Mouse (Mus musculus): ENCODE data around the gene Ceacam16. TPM values are rescaled to one million over a fixed set of nuclear protein-coding genes. Genes with fewer than 3 reads are reported as not detected.

Ceacam16 gene
- polyA plus RNA-seq, 1 experiment from 2014 or later = not detected

Other genes starting within 250 kb of the Ceacam16 start
- gene Relb, start 231.9 kb downstream of the Ceacam16 start, polyA plus RNA-seq (2014; fragmentation: Nextera tagmentation; extraction: Ambion mirVana) = 9.4 and 9.5 TPM in 2 replicates
- gene Clptm1, start 196.3 kb downstream of the Ceacam16 start, polyA plus RNA-seq (2014; fragmentation: Nextera tagmentation; extraction: Ambion mirVana) = 75.2 and 84.6 TPM in 2 replicates
- 11.5 and 13.7 TPM in 2 replicates for gene Apoc2, start 183.4 kb downstream of the Ceacam16 start, polyA plus RNA-seq (2014; fragmentation: Nextera tagmentation; extraction: Ambion mirVana)
- not detected in 2 replicates for gene Gm44805, start 179.9 kb downstream of the Ceacam16 start, polyA plus RNA-seq (2014; fragmentation: Nextera tagmentation; extraction: Ambion mirVana)
- gene Apoc4, start 179.8 kb downstream of the Ceacam16 start, polyA plus RNA-seq (2014; fragmentation: Nextera tagmentation; extraction: Ambion mirVana) = 0.17 TPM in 1 of 2 replicates, not detected in the other
- 8.3 and 9.1 TPM in 2 replicates for gene Apoc1, start 168.6 kb downstream of the Ceacam16 start, polyA plus RNA-seq (2014; fragmentation: Nextera tagmentation; extraction: Ambion mirVana)
- gene Apoe, start 162.1 kb downstream of the Ceacam16 start, polyA plus RNA-seq (2014; fragmentation: Nextera tagmentation; extraction: Ambion mirVana) = 227 and 233 TPM in 2 replicates
- 143 and 174 TPM in 2 replicates for gene Tomm40, start 145.9 kb downstream of the Ceacam16 start, polyA plus RNA-seq (2014; fragmentation: Nextera tagmentation; extraction: Ambion mirVana)
- gene Nectin2, start 110.8 kb downstream of the Ceacam16 start, polyA plus RNA-seq (2014; fragmentation: Nextera tagmentation; extraction: Ambion mirVana) = 136 TPM in 2 replicates
- 89.6 and 93.4 TPM in 2 replicates for gene Bcam, start 90.3 kb downstream of the Ceacam16 start, polyA plus RNA-seq (2014; fragmentation: Nextera tagmentation; extraction: Ambion mirVana)
- 13.5 and 14.0 TPM in 2 replicates for gene Cblc, start 64.5 kb downstream of the Ceacam16 start, polyA plus RNA-seq (2014; fragmentation: Nextera tagmentation; extraction: Ambion mirVana)
- gene Bcl3, start 38.5 kb downstream of the Ceacam16 start, polyA plus RNA-seq (2014; fragmentation: Nextera tagmentation; extraction: Ambion mirVana) = 9.5 and 13.5 TPM in 2 replicates
- 0.31 and 0.42 TPM in 2 replicates for gene Gm19345, start 9.3 kb downstream of the Ceacam16 start, polyA plus RNA-seq (2014; fragmentation: Nextera tagmentation; extraction: Ambion mirVana)
- not detected in 2 replicates for gene Ceacam19, start 26.7 kb upstream of the Ceacam16 start, polyA plus RNA-seq (2014; fragmentation: Nextera tagmentation; extraction: Ambion mirVana)
- gene Pvr, start 59.9 kb upstream of the Ceacam16 start, polyA plus RNA-seq (2014; fragmentation: Nextera tagmentation; extraction: Ambion mirVana) = 10.6 and 11.9 TPM in 2 replicates
- gene Igsf23, start 89.5 kb upstream of the Ceacam16 start, polyA plus RNA-seq (2014; fragmentation: Nextera tagmentation; extraction: Ambion mirVana) = 1.1 and 1.7 TPM in 2 replicates
- gene Ceacam20, start 104.1 kb upstream of the Ceacam16 start, polyA plus RNA-seq (2014; fragmentation: Nextera tagmentation; extraction: Ambion mirVana) = 0.05 TPM in 1 of 2 replicates, not detected in the other
- gene Nlrp9b, start 130.2 kb upstream of the Ceacam16 start, polyA plus RNA-seq (2014; fragmentation: Nextera tagmentation; extraction: Ambion mirVana) = not detected in 2 replicates
- gene Vmn1r91, start 238.4 kb upstream of the Ceacam16 start, polyA plus RNA-seq (2014; fragmentation: Nextera tagmentation; extraction: Ambion mirVana) = not detected in 2 replicates